Mouse (Mus musculus) forebrain, embryonic 10.5 days (tissue): ENCODE results near the gene Nckap5. TPM values are rescaled to one million over a fixed set of nuclear protein-coding genes. Genes with fewer than 3 reads are reported as not detected.

Source experiments
- DNase-seq: peaks from one replicate; pipeline ENCODE4 v3.0.0-alpha.2; 2017; ENCODE audit warnings: low spot score; ENCODE audit errors: extremely low spot score
- H3K27ac ChIP-seq: fragments of 300-500 bp; sonication (generic); 2 replicates; pipeline ENCODE4 v1.5.1; 2016; ENCODE audit warnings: mild to moderate bottlenecking
- H3K27me3 ChIP-seq: fragments of 300-500 bp; sonication (generic); 2 replicates; pipeline ENCODE4 v1.6.1; 2016; ENCODE audit warnings: mild to moderate bottlenecking; ENCODE audit not compliant: poor library complexity, severe bottlenecking
- H3K36me3 ChIP-seq: fragments of 300-500 bp; sonication (generic); replicated peaks from 2 replicates; pipeline ENCODE4 v1.6.1; 2016; ENCODE audit warnings: mild to moderate bottlenecking, moderate library complexity
- H3K4me1 ChIP-seq: fragments of 300-500 bp; sonication (generic); 2 replicates; pipeline ENCODE4 v1.6.1; 2016
- H3K4me3 ChIP-seq: fragments of 300-500 bp; sonication (generic); 2 replicates; pipeline ENCODE4 v1.5.1; 2016; ENCODE audit warnings: mild to moderate bottlenecking, moderate library complexity
- H3K9me3 ChIP-seq: fragments of 300-500 bp; sonication (generic); 2 replicates; pipeline ENCODE4 v1.6.1; 2016; ENCODE audit warnings: mild to moderate bottlenecking, moderate library complexity
- WGBS: fragments of 180-500 bp; shearing (Covaris S2); methylation state at CpG from one replicate; pipeline ENCODE4 v1.1.7; 2016; 5-methylcytosine and 5-hydroxymethylcytosine counted together
- polyA plus RNA-seq: library from polyadenylated mRNA; unstranded; fragments of >200 nt; fragmentation: Nextera tagmentation; extraction: Ambion mirVana; gene quantifications from 2 replicates; pipeline ENCODE4 v1.2.1, GENCODE M21; 2016

Nckap5 gene
- polyA plus RNA-seq, 1 experiment from 2014 or later: 7.7 TPM

GRCm38 (mm10) chr1:126454504-126455173 lies 376.0 kb downstream of the Nckap5 start:
- no peaks in the 10 kb centered on the region for H3K36me3 ChIP-seq
- H3K27ac ChIP-seq: no peak overlapping the region
- no peak overlapping the region for H3K4me3 ChIP-seq
- no peaks in the 10 kb centered on the region for H3K27me3 ChIP-seq
- H3K4me1 ChIP-seq: peaks cover 4% of the 10 kb centered on the region; the same call in 1 of the 2 replicates
- WGBS: 57% methylated on average over 9 of the region's 9 CpGs
- no peak for DNase-seq
- no peaks in the 10 kb centered on the region for H3K9me3 ChIP-seq

- Histone ChIP-seq H3K27me3 (no peaks in the 10 kb centered on the region), H3K36me3 (no peaks in the 10 kb centered on the region)
- WGBS: 87% methylated on average over 9 of the region's 9 CpGs
Measured at GRCm38 (mm10) chr1:126451472-126451871, 379.1 kb downstream of the Nckap5 start.

GRCm38 (mm10) chr1:126449424-126449823 lies 381.2 kb downstream of the Nckap5 start:
- DNase-seq: no peak
- Histone ChIP-seq H3K4me1 (no peaks in the 10 kb centered on the region), H3K36me3 (no peaks in the 10 kb centered on the region), H3K27me3 (no peaks in the 10 kb centered on the region), H3K4me3 (no peak overlapping the region), H3K27ac (no peak overlapping the region), H3K9me3 (no peaks in the 10 kb centered on the region)
- 69% methylated on average over 2 of the region's 2 CpGs for WGBS

More at GRCm38 (mm10) chr1:126451472-126451871, 379.1 kb downstream of the Nckap5 start:
- no peaks in the 10 kb centered on the region for H3K9me3 ChIP-seq
- H3K27ac ChIP-seq: no peak overlapping the region
- no peak for DNase-seq
- H3K4me3 ChIP-seq: no peak overlapping the region
- H3K4me1 ChIP-seq: peaks cover 4% of the 10 kb centered on the region; the same call in 1 of the 2 replicates

- no peaks in the 10 kb centered on the region for H3K27me3 ChIP-seq
- H3K27ac ChIP-seq: no peak overlapping the region
- no peak for DNase-seq
- no peaks in the 10 kb centered on the region for H3K9me3 ChIP-seq
- no peaks in the 10 kb centered on the region for H3K4me1 ChIP-seq
- no peaks in the 10 kb centered on the region for H3K36me3 ChIP-seq
- WGBS: 65% methylated on average over 2 of the region's 2 CpGs
- H3K4me3 ChIP-seq: no peak overlapping the region
Measured at GRCm38 (mm10) chr1:126443890-126444289, 386.7 kb downstream of the Nckap5 start.

- Histone ChIP-seq H3K4me3 (no peak overlapping the region), H3K4me1 (peaks cover 5% of the 10 kb centered on the region; the same call in 1 of the 2 replicates), H3K27ac (no peak overlapping the region), H3K9me3 (no peaks in the 10 kb centered on the region), H3K36me3 (no peaks in the 10 kb centered on the region), H3K27me3 (no peaks in the 10 kb centered on the region)
- 94% methylated on average over 1 of the region's 1 CpGs for WGBS
- no peak for DNase-seq
Measured at GRCm38 (mm10) chr1:126442723-126443122, 387.9 kb downstream of the Nckap5 start.

GRCm38 (mm10) chr1:126438000-126438572 lies 392.5 kb downstream of the Nckap5 start:
- WGBS: 85% methylated on average over 6 of the region's 6 CpGs
- H3K27ac ChIP-seq: no peak overlapping the region
- no peaks in the 10 kb centered on the region for H3K36me3 ChIP-seq
- H3K4me1 ChIP-seq: peaks cover 17% of the 10 kb centered on the region; the same call in 1 of the 2 replicates
- H3K9me3 ChIP-seq: no peaks in the 10 kb centered on the region
- H3K27me3 ChIP-seq: no peaks in the 10 kb centered on the region
- no peak for DNase-seq
- H3K4me3 ChIP-seq: no peak overlapping the region

GRCm38 (mm10) chr1:126436937-126437667 lies 393.5 kb downstream of the Nckap5 start:
- H3K27ac ChIP-seq: no peak overlapping the region
- peaks cover 17% of the 10 kb centered on the region; the same call in 1 of the 2 replicates for H3K4me1 ChIP-seq
- 61% methylated on average over 9 of the region's 9 CpGs for WGBS
- DNase-seq: no peak
- H3K4me3 ChIP-seq: no peak overlapping the region
- no peaks in the 10 kb centered on the region for H3K9me3 ChIP-seq
- H3K36me3 ChIP-seq: no peaks in the 10 kb centered on the region
- no peaks in the 10 kb centered on the region for H3K27me3 ChIP-seq

GRCm38 (mm10) chr1:126432285-126432684 lies 398.3 kb downstream of the Nckap5 start:
- Histone ChIP-seq H3K9me3 (no peaks in the 10 kb centered on the region), H3K27ac (no peak overlapping the region), H3K4me3 (no peak overlapping the region), H3K4me1 (peaks cover 12% of the 10 kb centered on the region; the same call in 1 of the 2 replicates), H3K27me3 (no peaks in the 10 kb centered on the region), H3K36me3 (no peaks in the 10 kb centered on the region)
- no peak for DNase-seq
- WGBS: 84% methylated on average over 4 of the region's 4 CpGs

- H3K4me1 ChIP-seq: peaks cover 5% of the 10 kb centered on the region; the same call in 1 of the 2 replicates
- peak; percentile 28 for DNase-seq
- H3K36me3 ChIP-seq: no peaks in the 10 kb centered on the region
- 43% methylated on average over 5 of the region's 5 CpGs for WGBS
- no peak overlapping the region for H3K4me3 ChIP-seq
- H3K9me3 ChIP-seq: no peaks in the 10 kb centered on the region
- H3K27me3 ChIP-seq: no peaks in the 10 kb centered on the region
- no peak overlapping the region for H3K27ac ChIP-seq
Measured at GRCm38 (mm10) chr1:126431594-126431993, 399.0 kb downstream of the Nckap5 start.

GRCm38 (mm10) chr1:126411426-126411825 lies 419.2 kb downstream of the Nckap5 start:
- no peaks in the 10 kb centered on the region for H3K36me3 ChIP-seq
- no peak for DNase-seq
- WGBS: 85% methylated on average over 5 of the region's 5 CpGs
- no peak overlapping the region for H3K27ac ChIP-seq
- no peak overlapping the region for H3K4me3 ChIP-seq
- H3K4me1 ChIP-seq: peaks cover 8% of the 10 kb centered on the region; the same call in 1 of the 2 replicates
- H3K9me3 ChIP-seq: no peaks in the 10 kb centered on the region
- H3K27me3 ChIP-seq: no peaks in the 10 kb centered on the region

GRCm38 (mm10) chr1:126407886-126408285 lies 422.7 kb downstream of the Nckap5 start:
- WGBS: 12% methylated on average over 4 of the region's 4 CpGs
- H3K27ac ChIP-seq: no peak overlapping the region
- no peak overlapping the region for H3K4me3 ChIP-seq
- no peaks in the 10 kb centered on the region for H3K4me1 ChIP-seq
- H3K9me3 ChIP-seq: no peaks in the 10 kb centered on the region
- DNase-seq: peak; percentile 22
- no peaks in the 10 kb centered on the region for H3K36me3 ChIP-seq
- no peaks in the 10 kb centered on the region for H3K27me3 ChIP-seq

GRCm38 (mm10) chr1:126405543-126405942 lies 425.1 kb downstream of the Nckap5 start:
- no peaks in the 10 kb centered on the region for H3K36me3 ChIP-seq
- H3K27me3 ChIP-seq: no peaks in the 10 kb centered on the region
- no peak for DNase-seq
- no peak overlapping the region for H3K4me3 ChIP-seq
- H3K27ac ChIP-seq: no peak overlapping the region
- WGBS: 90% methylated on average over 2 of the region's 2 CpGs
- H3K9me3 ChIP-seq: no peaks in the 10 kb centered on the region
- no peaks in the 10 kb centered on the region for H3K4me1 ChIP-seq

- no peaks in the 10 kb centered on the region for H3K4me1 ChIP-seq
- H3K27me3 ChIP-seq: no peaks in the 10 kb centered on the region
- H3K4me3 ChIP-seq: no peak overlapping the region
- no peak for DNase-seq
- no peak overlapping the region for H3K27ac ChIP-seq
- no peaks in the 10 kb centered on the region for H3K9me3 ChIP-seq
- H3K36me3 ChIP-seq: no peaks in the 10 kb centered on the region
Measured at GRCm38 (mm10) chr1:126403970-126404369, 426.6 kb downstream of the Nckap5 start.
